Mouse (Mus musculus) kidney, adult 8-10 months (tissue): ENCODE results near the gene Cib2.
"Not testable (repeated sequence)": the region's sequence is repeated elsewhere in the genome, so short reads cannot be mapped to it uniquely, and the experiment has no call there.

ENCODE experiments used
- DNase-seq, 2 experiments: peaks; one replicate each; pipeline ENCODE4 v3.0.0; 2022

The Cib2 gene

DNA sequence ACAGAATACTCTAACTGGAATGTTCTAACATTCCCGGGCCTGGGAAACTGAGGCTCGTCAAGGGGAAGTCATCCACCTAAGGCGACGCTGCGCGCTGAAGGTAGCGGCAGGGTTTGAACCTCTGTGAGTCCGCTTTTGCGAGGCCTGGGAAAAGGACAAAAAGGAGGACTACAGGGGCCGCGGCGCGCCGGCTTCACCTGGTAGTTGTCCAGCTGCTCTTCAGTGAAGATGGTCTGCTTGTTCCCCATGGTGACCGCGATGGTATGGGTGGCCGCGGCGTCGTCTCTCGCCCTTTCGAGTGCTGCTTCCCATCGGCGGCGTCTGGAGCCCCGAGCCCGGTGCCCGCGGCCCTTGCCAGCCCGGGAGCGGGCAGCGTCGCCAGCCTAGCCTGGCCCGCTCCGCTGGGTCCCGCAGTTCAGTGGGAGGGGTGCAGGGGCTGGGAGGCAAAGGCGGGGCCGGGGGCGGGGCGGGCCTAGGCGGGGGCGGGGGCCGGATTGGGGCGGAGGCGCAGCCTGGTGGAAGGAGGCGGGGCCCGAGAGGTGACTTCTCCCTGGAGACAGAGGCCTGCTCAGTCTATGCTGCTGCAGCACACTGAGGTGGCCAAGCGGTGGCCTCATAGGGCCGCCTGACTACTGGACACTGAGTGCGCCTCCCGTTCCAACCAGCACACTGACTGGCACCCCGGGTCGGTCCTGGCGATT, at the start of gene Cib2:
Cib2 (minus strand) TSS at position 448 of the 701 bp plus-strand sequence.
- peak; percentile 84 to 89 for DNase-seq

DNA sequence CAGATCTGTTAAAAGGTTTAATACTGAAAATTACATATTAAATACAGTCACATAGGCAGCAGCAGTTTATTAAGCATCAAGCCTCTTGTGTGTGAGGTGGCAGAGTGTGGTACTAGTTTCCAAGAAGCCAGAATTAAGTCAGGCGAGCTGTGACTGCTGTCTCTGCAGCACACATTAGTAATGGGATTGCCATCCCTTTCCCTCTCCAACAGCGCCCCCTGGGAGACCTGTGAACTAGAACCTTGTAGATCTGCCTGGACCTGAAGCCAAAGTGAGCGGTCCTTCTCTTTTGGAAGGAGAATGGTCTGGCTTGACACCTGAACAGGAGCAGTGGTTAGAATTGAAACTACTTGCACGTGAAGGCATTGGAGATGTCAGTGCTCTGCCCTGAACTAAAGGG, 44.9 kb upstream of the Cib2 start:
- DNase-seq, result peak; percentile 30 to 57

GRCm38 (mm10) chr9:54604131-54604654, 44.2 kb upstream of the Cib2 start:
- no peak for DNase-seq

DNA sequence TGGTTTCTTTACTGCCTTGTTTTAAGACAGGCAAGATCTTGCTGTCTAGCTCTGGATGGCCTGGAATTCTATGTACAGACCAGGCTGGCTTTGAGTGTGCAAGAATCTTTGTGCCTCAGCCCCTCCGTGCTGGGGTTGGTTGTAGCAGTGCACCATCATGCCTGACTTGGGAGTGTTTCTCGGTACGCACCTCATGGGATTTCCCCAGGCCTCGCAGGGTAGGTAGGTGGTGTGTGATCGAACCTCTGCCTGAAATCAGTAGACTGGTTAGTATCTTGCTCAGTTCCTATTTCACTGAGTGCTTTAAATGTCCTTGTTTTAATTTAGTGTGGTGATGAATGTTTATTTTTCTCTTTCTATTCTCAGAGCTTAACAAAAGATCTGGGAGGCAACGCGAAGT, 42.9 kb upstream of the Cib2 start:
- DNase-seq, result no peak

- no peak for DNase-seq
Measured at GRCm38 (mm10) chr9:54602386-54602785, 42.4 kb upstream of the Cib2 start.

DNA sequence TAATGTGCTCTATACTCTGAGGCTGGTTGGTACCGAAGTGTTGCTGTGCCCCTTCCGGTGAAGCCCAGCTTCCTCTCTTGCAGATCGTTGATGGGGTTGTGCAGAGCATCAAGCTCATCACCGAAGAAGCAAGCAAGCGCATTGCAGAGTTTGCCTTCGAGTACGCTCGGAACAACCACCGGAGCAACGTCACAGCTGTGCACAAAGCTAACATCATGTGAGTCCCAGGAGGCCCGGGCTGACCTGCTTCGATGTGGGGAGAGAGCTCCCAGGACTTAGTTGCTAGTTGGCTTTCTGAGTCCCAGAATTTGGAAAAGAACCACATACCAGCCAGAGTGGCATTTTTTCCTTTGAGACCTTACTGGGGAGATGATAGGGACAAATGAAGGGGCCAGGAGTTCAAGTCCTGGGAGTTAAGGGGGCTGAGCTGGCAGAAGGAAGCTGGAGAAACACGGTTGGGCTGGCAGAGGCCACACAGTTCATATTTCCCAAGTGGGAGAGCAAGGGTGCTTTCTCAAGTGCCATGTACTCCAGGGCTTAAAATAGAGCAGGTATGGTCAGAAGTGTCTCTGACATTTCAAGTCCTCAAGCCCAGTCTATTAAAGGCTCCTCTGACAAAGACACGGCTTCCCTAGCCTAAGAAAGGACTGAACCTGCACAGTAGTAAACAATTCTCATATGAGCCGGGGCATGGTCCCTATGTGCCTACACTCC, 36.9 kb upstream of the Cib2 start:
- no peak for DNase-seq

GRCm38 (mm10) chr9:54593652-54594051, 33.6 kb upstream of the Cib2 start:
- not testable (repeated sequence) for DNase-seq

GRCm38 (mm10) chr9:54587863-54588262, 27.8 kb upstream of the Cib2 start:
- no peak for DNase-seq

DNA sequence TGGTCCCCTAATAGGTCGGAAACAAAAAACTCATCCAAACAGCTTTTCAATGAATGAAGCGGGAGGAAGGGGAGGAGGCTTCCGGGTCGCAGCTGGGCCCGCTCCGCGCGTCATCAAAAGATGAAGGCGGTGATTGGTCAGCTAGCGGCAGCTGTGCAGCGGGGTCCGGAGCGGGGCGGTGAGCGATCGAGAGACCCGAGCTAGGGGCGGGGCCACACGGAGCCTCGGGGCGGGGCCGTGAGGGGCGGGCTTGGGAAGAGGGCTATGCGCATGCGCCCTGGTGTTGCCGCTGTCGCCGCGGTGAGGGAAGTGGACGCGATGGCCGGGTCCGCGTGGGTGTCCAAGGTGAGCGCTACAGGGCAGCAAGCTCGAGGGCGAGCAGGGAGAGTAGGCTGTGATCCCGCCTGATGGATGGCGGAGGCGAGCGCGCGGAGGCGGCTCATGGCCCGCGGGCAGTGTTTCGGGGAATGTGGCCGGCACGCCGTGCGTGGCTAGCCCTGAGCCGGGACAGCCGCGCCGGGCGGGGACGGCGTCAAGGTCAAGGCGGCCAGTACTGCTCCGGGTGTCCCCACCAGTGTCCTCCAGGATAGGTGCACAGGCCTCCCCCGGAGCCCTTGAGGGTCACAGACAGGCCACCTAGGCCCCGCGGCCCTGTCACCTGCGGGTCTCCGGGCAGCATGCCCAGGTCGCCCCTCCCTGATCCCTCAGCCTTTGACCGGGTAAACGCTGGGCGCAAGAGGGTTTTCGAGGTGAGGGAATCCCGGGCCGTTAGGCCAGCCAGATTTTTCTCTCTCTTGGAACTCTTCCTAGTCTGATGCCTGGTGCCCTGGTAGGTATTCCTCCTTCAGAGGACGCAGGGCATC, 26.4 kb upstream of the Cib2 start, which contains the start of gene Idh3a:
Idh3a (plus strand) TSS at position 136 of the 863 bp plus-strand sequence.
- peak; percentile 97 to 98 for DNase-seq

- DNase-seq, result no peak
Measured at GRCm38 (mm10) chr9:54585839-54586198, 25.8 kb upstream of the Cib2 start.

- DNase-seq, result not testable (repeated sequence)
Measured at GRCm38 (mm10) chr9:54584127-54584526, 24.1 kb upstream of the Cib2 start.

GRCm38 (mm10) chr9:54583712-54584111, 23.7 kb upstream of the Cib2 start:
- DNase-seq, result no peak

- DNase-seq, result no peak
Measured at GRCm38 (mm10) chr9:54571130-54571839, 11.3 kb upstream of the Cib2 start.

DNA sequence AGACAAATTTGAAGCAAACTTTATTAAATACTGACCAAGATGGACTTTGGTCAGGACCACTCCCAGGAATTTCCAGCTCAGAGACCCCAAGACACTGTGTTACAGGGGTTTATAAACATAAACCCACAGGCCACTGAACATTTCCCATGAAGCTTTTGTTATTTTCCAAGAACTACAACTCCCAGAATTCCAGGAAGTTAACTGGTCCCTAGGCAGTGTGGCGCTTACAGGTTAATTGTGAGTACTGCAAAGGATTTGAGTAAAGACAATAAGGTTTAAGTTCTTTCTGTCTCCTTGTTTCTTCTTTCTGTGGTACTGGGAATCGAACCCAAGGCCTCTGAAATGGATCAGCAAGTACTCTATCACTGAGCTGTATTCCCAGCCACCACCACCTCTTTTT, 8.7 kb upstream of the Cib2 start:
- DNase-seq, result no peak

DNA sequence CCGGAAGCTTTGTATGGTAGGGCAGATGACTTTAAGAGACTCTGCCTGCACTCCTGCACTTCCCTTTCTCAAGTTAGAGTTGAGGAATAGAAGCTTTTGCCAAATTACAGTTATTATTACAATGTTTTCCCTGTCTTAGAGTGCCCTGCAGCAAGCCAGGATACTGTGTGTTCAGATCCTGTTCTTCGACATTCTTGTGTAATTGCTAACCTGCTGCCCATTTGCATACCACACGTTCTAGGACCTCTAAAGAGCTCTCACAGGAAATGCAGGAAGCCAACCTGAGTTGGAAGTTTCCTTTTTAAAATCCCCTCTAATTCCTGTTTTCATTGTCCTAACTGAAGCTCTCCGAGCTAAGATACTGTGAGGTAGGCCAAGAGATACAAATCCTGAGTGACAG, 6.9 kb upstream of the Cib2 start:
- no peak for DNase-seq

GRCm38 (mm10) chr9:54560831-54561601, 998 bp upstream of the Cib2 start:
- no peak for DNase-seq

DNA sequence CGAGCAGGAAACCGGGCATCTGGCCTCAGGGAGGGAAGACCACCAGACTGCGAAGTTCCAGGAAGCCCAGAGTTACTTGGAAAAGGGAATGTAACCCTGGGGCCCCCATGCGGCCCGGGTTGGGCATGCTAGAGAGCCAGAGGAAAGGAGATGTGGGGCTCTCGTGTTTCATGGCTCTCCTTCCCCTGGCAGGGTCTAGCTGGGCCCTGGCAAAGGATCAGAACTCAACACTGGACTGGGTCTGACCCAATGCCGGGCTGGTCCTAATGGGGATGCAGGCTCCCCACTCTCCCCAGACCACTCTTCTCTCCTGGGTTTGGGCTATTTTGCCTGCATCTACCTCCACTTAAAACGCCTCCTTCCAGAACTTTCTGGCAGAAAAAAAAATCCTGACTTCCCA, 1.3 kb downstream of the Cib2 start:
- no peak for DNase-seq

DNA sequence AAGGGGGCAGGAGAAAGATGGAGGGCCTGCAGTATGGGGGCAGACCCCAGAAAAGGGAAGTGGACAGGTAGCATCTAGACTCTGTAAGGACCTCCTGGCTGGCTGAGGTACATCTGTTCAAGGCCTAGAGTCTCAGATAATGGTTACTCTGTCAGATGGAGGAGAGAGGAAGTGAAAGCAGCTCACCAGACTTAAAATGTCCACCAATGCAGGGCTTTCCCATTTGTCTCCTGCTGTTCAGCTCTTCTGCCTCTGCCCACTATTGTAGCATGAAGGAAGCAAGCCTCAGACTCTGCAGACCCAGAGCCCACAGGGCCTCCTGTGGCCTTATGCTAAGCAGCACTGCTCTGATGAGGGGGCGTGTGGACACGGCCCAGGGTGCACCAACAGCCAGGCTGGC, 5.0 kb downstream of the Cib2 start:
- DNase-seq, result no peak

GRCm38 (mm10) chr9:54552409-54552808, 7.6 kb downstream of the Cib2 start:
- DNase-seq, result peak in 1 of 2 experiments; percentile 34

DNA sequence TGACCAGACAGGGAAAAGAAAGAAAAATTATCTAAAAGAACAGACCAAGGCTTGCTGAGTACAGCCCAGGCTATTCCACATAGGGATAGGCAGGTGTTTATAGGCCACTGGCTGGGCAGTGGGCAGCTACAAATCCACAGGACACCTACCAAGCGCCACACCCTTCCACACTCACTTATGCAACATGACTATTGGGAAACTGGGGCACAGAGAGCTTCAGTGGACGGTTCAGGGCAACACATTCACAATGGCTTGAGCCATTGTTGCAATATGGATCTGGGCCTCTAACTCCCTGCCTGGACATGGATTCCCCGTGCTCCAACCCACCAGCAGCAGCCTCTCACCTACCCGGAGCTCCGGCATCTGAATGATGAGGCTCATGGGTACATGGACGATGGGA, 10.6 kb downstream of the Cib2 start:
- no peak for DNase-seq

DNA sequence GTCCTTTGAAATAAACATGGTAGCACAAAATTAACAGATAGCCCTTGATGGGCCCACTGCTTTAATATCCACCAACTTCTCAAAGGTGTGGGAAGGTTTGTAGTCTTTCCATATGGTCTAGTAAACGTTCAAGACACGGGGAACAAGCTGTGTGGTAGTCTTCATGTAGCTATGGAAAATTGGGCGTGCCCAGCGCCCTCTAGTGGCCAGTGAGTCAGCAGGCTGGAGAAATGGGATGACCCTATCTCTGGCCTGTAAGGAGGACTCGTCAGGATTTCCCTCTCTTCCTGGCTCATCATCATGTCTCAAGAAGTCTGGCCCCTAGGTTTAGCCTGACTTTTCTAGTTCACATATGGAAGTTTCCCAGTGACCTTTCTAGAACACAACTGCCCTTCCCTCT, 12.5 kb downstream of the Cib2 start:
- DNase-seq, result peak; percentile 35 to 70

GRCm38 (mm10) chr9:54544954-54545315, 15.1 kb downstream of the Cib2 start:
- no peak for DNase-seq
